Mouse (Mus musculus): ENCODE data around the gene Vax2. TPM values are rescaled to one million over a fixed set of nuclear protein-coding genes. Genes with fewer than 3 reads are reported as not detected.

Vax2 gene
- total and polyA plus RNA-seq, 2 experiments = not detected

- WGBS = 34% methylated on average over 9 of the region's 9 CpGs
- Histone ChIP-seq H3K4me1 (ENCODE audit: control insufficient read depth, insufficient read depth, low read length) (peaks cover 7% of the 10 kb centered on the region), H3K4me3 (ENCODE audit: insufficient read depth, low read depth, low read length) (no peak overlapping the region), H3K36me3 (ENCODE audit: control insufficient read depth, insufficient read depth, low read length) (no peaks in the 10 kb centered on the region), H3K9ac (ENCODE audit: low read depth, low read length) (no peak overlapping the region), H3K27ac (replicated peaks; ENCODE audit: insufficient read depth, low read depth, low read length) (no peak overlapping the region), H3K27me3 (ENCODE audit: control insufficient read depth, insufficient read depth, low read length) (no peaks in the 10 kb centered on the region), H3K79me2 (ENCODE audit: control insufficient read depth, insufficient read depth, low read length) (no peaks in the 10 kb centered on the region; the same call in 1 of the 2 replicates)
- TF ChIP-seq CTCF (IDR thresholded peaks at IDR 0.05; ENCODE audit: low read depth, low read length) = no peak
- no peak for TF ChIP-seq POLR2A (IDR thresholded peaks at IDR 0.05; ENCODE audit: extremely low read depth, insufficient read depth, low read length)
- DNase-seq (ENCODE audit: extremely low read depth, low read depth, low spot score) = peak; percentile 67
These were observed 63.1 kb downstream of the Vax2 start for GRCm38 (mm10) chr6:83774126-83774525.

DNA sequence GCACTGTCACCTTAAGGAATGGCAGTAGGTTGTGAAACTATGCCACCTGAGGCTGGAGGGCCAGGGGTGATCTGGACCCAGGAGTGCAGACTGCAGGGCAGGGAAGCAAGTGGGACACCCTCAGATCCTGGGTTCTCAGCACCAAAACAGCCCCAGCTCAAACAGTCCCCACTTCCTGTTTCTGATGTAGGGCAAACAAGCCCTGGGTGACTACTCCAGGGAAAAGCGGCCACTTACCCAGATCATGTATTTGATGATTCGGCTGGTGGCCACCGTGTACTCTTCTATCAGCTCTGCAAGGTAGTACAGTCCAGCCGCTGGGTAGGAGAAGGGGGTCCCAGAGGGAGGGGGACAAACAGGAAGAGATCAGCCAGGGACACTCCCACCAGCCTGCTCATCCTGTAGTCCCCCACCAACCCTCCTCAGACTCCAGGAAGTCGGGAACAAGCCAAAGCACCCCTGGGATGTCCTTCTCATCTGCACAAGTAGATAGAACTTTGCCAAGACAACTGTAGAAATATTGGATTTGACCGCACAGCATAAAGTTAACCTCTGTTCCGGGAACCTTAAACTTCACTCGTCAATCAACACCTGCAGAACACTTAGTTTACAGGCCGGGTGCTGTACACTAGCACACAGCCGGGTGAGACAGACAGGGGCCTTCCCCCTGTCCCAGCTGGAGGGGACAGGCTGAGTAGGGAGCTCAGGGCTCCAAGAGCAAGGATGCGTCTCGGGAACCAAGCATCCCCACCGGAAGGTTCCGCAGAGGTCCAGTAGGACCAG is 63.9 kb downstream of the Vax2 start:
- peak overlapping the region; percentile 93 for H3K9ac ChIP-seq (ENCODE audit: low read depth, low read length)
- H3K79me2 ChIP-seq (ENCODE audit: control insufficient read depth, insufficient read depth, low read length) = no peaks in the 10 kb centered on the region; the same call in 1 of the 2 replicates
- no peak for TF ChIP-seq POLR2A (IDR thresholded peaks at IDR 0.05; ENCODE audit: extremely low read depth, insufficient read depth, low read length)
- no peak for TF ChIP-seq CTCF (IDR thresholded peaks at IDR 0.05; ENCODE audit: low read depth, low read length)
- H3K27ac ChIP-seq (replicated peaks; ENCODE audit: insufficient read depth, low read depth, low read length) = peak overlapping the region; percentile 55
- WGBS = under 1% methylated on average over 14 of the region's 14 CpGs
- no peaks in the 10 kb centered on the region for H3K27me3 ChIP-seq (ENCODE audit: control insufficient read depth, insufficient read depth, low read length)
- H3K4me3 ChIP-seq (ENCODE audit: insufficient read depth, low read depth, low read length) = peak overlapping the region; percentile 95
- H3K4me1 ChIP-seq (ENCODE audit: control insufficient read depth, insufficient read depth, low read length) = peaks cover 7% of the 10 kb centered on the region
- peak; percentile 51 for DNase-seq (ENCODE audit: extremely low read depth, low read depth, low spot score)
- H3K36me3 ChIP-seq (ENCODE audit: control insufficient read depth, insufficient read depth, low read length) = no peaks in the 10 kb centered on the region

GRCm38 (mm10) chr6:83775638-83776293 is 64.7 kb downstream of the Vax2 start, which contains the start of gene Tex261:
Tex261 (minus strand) TSS chr6:83775813.
- Histone ChIP-seq H3K27ac (replicated peaks; ENCODE audit: insufficient read depth, low read depth, low read length) (peak within 1 kb of the TSS; percentile 88), H3K4me3 (ENCODE audit: insufficient read depth, low read depth, low read length) (peak within 1 kb of the TSS; percentile 95), H3K9ac (ENCODE audit: low read depth, low read length) (peak within 1 kb of the TSS; percentile 93), H3K79me2 (ENCODE audit: control insufficient read depth, insufficient read depth, low read length) (no peaks in the 10 kb centered on the region; the same call in 1 of the 2 replicates), H3K36me3 (ENCODE audit: control insufficient read depth, insufficient read depth, low read length) (no peaks in the 10 kb centered on the region), H3K4me1 (ENCODE audit: control insufficient read depth, insufficient read depth, low read length) (peaks cover 7% of the 10 kb centered on the region), H3K27me3 (ENCODE audit: control insufficient read depth, insufficient read depth, low read length) (no peaks in the 10 kb centered on the region)
- WGBS = 0% methylated on average over 43 of the region's 45 CpGs
- TF ChIP-seq POLR2A (IDR thresholded peaks at IDR 0.05; ENCODE audit: extremely low read depth, insufficient read depth, low read length) = peak; percentile 77; the same call in 1 of the 2 replicates
- TF ChIP-seq CTCF (IDR thresholded peaks at IDR 0.05; ENCODE audit: low read depth, low read length) = peak; percentile 66
- peak; percentile 86 for DNase-seq (ENCODE audit: extremely low read depth, low read depth, low spot score)

DNA sequence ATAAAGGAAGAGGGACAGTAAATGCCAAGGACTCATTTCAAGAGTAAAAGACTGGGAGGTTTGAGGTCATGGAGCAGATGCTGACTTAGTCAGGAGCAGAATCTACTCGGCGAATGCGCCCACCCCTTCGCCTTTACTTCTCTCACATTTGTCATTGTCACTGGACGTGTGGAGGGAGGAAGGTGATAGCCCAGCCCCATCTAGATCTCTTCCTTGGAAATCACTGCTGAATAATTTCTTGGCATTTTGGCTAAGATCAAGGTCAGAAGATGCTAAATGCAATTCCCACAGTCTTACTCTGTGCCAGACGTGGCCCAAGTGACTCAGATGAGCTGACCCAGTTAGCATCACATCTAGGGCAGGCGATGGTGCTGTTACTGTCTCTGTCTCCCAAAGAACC is 67.2 kb downstream of the Vax2 start:
- peaks cover 7% of the 10 kb centered on the region for H3K4me1 ChIP-seq (ENCODE audit: control insufficient read depth, insufficient read depth, low read length)
- no peaks in the 10 kb centered on the region for H3K27me3 ChIP-seq (ENCODE audit: control insufficient read depth, insufficient read depth, low read length)
- H3K9ac ChIP-seq (ENCODE audit: low read depth, low read length) = no peak overlapping the region
- H3K4me3 ChIP-seq (ENCODE audit: insufficient read depth, low read depth, low read length) = no peak overlapping the region
- no peaks in the 10 kb centered on the region; the same call in 1 of the 2 replicates for H3K79me2 ChIP-seq (ENCODE audit: control insufficient read depth, insufficient read depth, low read length)
- DNase-seq (ENCODE audit: extremely low read depth, low read depth, low spot score) = no peak
- 89% methylated on average over 7 of the region's 7 CpGs for WGBS
- TF ChIP-seq CTCF (IDR thresholded peaks at IDR 0.05; ENCODE audit: low read depth, low read length) = no peak
- TF ChIP-seq POLR2A (IDR thresholded peaks at IDR 0.05; ENCODE audit: extremely low read depth, insufficient read depth, low read length) = no peak
- no peaks in the 10 kb centered on the region for H3K36me3 ChIP-seq (ENCODE audit: control insufficient read depth, insufficient read depth, low read length)
- H3K27ac ChIP-seq (replicated peaks; ENCODE audit: insufficient read depth, low read depth, low read length) = no peak overlapping the region

DNA sequence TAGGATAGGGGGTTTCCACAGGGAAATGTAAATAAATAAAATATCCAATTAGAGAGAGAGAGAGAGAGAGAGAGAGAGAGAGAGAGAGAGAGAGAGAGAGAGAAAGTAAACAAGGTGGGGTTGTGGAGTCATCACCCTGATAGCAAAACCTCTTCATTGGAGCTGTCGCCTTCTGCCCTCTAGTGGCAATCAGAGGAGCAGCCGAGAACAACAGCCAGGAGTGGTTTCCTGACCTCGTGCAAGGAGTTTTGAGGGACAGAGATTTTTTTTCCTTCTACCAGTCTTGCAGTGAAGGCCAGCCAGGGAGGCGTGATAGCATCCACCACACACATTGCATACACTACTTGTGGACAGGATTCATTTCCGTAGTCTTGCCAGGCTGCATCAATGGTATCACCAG is 68.0 kb downstream of the Vax2 start:
- TF ChIP-seq POLR2A (IDR thresholded peaks at IDR 0.05; ENCODE audit: extremely low read depth, insufficient read depth, low read length) = no peak
- peak; percentile 84 for TF ChIP-seq CTCF (IDR thresholded peaks at IDR 0.05; ENCODE audit: low read depth, low read length)
- no peaks in the 10 kb centered on the region for H3K36me3 ChIP-seq (ENCODE audit: control insufficient read depth, insufficient read depth, low read length)
- WGBS = 12% methylated on average over 5 of the region's 5 CpGs
- peaks cover 6% of the 10 kb centered on the region for H3K4me1 ChIP-seq (ENCODE audit: control insufficient read depth, insufficient read depth, low read length)
- DNase-seq (ENCODE audit: extremely low read depth, low read depth, low spot score) = peak; percentile 46
- H3K27me3 ChIP-seq (ENCODE audit: control insufficient read depth, insufficient read depth, low read length) = no peaks in the 10 kb centered on the region
- no peak overlapping the region for H3K27ac ChIP-seq (replicated peaks; ENCODE audit: insufficient read depth, low read depth, low read length)
- no peak overlapping the region for H3K9ac ChIP-seq (ENCODE audit: low read depth, low read length)
- H3K4me3 ChIP-seq (ENCODE audit: insufficient read depth, low read depth, low read length) = no peak overlapping the region
- no peaks in the 10 kb centered on the region; the same call in 1 of the 2 replicates for H3K79me2 ChIP-seq (ENCODE audit: control insufficient read depth, insufficient read depth, low read length)
